Comparison of ENCODE assay signal across 10 mouse cellular contexts in the genomic region with DNA sequence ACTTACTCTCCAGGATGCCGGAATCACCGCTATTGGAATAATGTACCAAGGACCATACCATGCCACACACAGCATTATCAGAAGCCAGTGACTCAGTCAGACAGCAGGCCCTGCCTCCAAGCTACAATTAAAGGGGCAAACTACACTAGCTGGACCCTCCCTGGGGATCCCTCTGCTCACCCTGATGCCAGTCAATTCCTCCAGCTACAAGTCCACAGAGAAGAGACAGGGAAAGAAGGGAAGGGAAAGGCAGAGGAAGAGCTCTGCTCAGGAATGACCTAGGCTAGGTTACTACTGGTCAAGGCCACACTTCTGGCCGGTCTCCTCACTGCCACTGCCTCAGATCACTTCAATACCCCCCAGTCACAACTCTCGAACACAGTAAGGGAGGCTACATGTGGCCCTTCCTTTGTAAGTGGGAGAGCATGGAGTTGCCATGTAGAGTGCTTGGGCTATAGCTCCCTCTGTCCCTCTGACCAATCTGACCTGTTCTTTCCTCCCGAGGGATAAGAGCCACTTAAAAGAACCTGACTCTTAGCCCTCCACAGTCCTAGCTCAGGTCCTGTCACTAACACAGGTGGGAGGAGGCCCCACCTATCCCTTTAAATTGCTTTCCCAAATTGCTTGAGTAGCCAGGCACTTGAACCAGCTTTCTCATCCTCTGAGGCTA. TPM values are rescaled to one million over a fixed set of nuclear protein-coding genes. Genes with fewer than 3 reads are reported as not detected.
DNase-seq lines count a peak whose midpoint lies in the region; ATAC-seq and TF ChIP-seq lines count a peak whose summit lies in the region.
"Had no signal": no experiment of that assay in that cellular context is flagged by ENCODE, and none has a peak within 500 bp of the region (broad histone marks: within the 10 kb centered on the region; RNA-seq: fewer than 3 reads in every experiment).

No protein-coding gene starts in this region.

- peak overlapping the region; percentile 87 for H3K4me2 ChIP-seq in hindbrain, postnatal 0 days (ENCODE audit: low read depth, low read length)
- peak overlapping the region; percentile 73 for H3K4me2 ChIP-seq in neural tube, embryonic 14.5 days (ENCODE audit: low read depth, low read length)

- TF ChIP-seq CTCF in cerebellum, adult 2 months (IDR thresholded peaks at IDR 0.05; ENCODE audit: borderline replicate concordance, insufficient read depth, low read depth, low read length), result no peak
- no peak for TF ChIP-seq CTCF in liver, adult 2 months (IDR thresholded peaks at IDR 0.05; ENCODE audit: low read depth, low read length)
- TF ChIP-seq CTCF in hindbrain, postnatal 0 days (IDR thresholded peaks at IDR 0.05; ENCODE audit: low read depth), result no peak

- peaks cover 52% of the 10 kb centered on the region for H3K4me1 ChIP-seq in cerebellum, adult 2 months (ENCODE audit: control insufficient read depth, insufficient read depth, low read length)
- peaks cover 32% of the 10 kb centered on the region for H3K4me1 ChIP-seq in liver, adult 2 months (ENCODE audit: control insufficient read depth, insufficient read depth, low read length)
- H3K4me1 ChIP-seq in hindbrain, postnatal 0 days (ENCODE audit: insufficient read depth, low read length), result peaks cover 39% of the 10 kb centered on the region
- H3K4me1 ChIP-seq in neural tube, embryonic 14.5 days (ENCODE audit: control insufficient read depth, insufficient read depth, low read length), result peaks cover 61% of the 10 kb centered on the region

- peak overlapping the region; percentile 11; the same call in 1 of the 2 replicates for H3K9ac ChIP-seq in liver, adult 2 months (ENCODE audit: low read depth, low read length)
- H3K9ac ChIP-seq in hindbrain, postnatal 0 days (replicated peaks; ENCODE audit: low read length), result peak overlapping the region; percentile 28; the same call in 1 of the 2 replicates
- peak overlapping the region; percentile 37 for H3K9ac ChIP-seq in neural tube, embryonic 14.5 days (replicated peaks; ENCODE audit: low read depth, low read length)

- no peaks in the 10 kb centered on the region for H3K9me3 ChIP-seq in hindbrain, postnatal 0 days (ENCODE audit: low read length)
- H3K9me3 ChIP-seq in neural tube, embryonic 14.5 days (ENCODE audit: control insufficient read depth, low read length), result no peaks in the 10 kb centered on the region

- no peaks in the 10 kb centered on the region for H3K27me3 ChIP-seq in cerebellum, adult 2 months (ENCODE audit: control insufficient read depth, insufficient read depth, low read length)
- H3K27me3 ChIP-seq in liver, adult 2 months (ENCODE audit: control insufficient read depth, insufficient read depth, low read length), result no peaks in the 10 kb centered on the region
- no peaks in the 10 kb centered on the region for H3K27me3 ChIP-seq in hindbrain, postnatal 0 days (ENCODE audit: insufficient read depth, low read length)
- no peaks in the 10 kb centered on the region for H3K27me3 ChIP-seq in neural tube, embryonic 14.5 days (ENCODE audit: control insufficient read depth, insufficient read depth, low read length)

- peak overlapping the region; percentile 48 for H3K4me3 ChIP-seq in cerebellum, adult 2 months (replicated peaks; ENCODE audit: insufficient read depth, low read depth, low read length)
- no peak overlapping the region for H3K4me3 ChIP-seq in liver, adult 2 months (ENCODE audit: insufficient read depth, low read depth, low read length)
- H3K4me3 ChIP-seq in hindbrain, postnatal 0 days (ENCODE audit: low read length), result no peak overlapping the region
- peak overlapping the region; percentile 6; the same call in 1 of the 2 replicates for H3K4me3 ChIP-seq in neural tube, embryonic 14.5 days (ENCODE audit: low read depth, low read length)

- peaks cover 10% of the 10 kb centered on the region; the same call in 1 of the 2 replicates for H3K36me3 ChIP-seq in liver, adult 2 months (ENCODE audit: control insufficient read depth, insufficient read depth, low read length)
- peaks cover 19% of the 10 kb centered on the region for H3K36me3 ChIP-seq in hindbrain, postnatal 0 days (ENCODE audit: insufficient read depth, low read length)
- peaks cover 22% of the 10 kb centered on the region for H3K36me3 ChIP-seq in neural tube, embryonic 14.5 days (ENCODE audit: control insufficient read depth, insufficient read depth, low read length)

- ATAC-seq in hindbrain, postnatal 0 days, result no peak
- no peak for ATAC-seq in neural tube, embryonic 14.5 days (ENCODE audit: low read depth)

- no peak for DNase-seq in cerebellum, adult 2 months
- no peak for DNase-seq in cerebellum, postnatal 25 days
- no peak for DNase-seq in liver, adult 2 months (ENCODE audit: extremely low read depth, low read depth, low spot score)
- DNase-seq in liver, result no peak
- no peak for DNase-seq in hindbrain, postnatal 0 days (ENCODE audit: low spot score)
- DNase-seq in urinary bladder, postnatal 25 days (ENCODE audit: low spot score), result no peak
- no peak for DNase-seq in urinary bladder, adult 18-20 months (ENCODE audit: low spot score in 2 of 2)
- DNase-seq: spleen, adult 18-20 months had no signal

- no peak overlapping the region for H3K27ac ChIP-seq in cerebellum, adult 2 months (ENCODE audit: insufficient read depth, low read length)
- no peak overlapping the region for H3K27ac ChIP-seq in liver, adult 2 months (replicated peaks; ENCODE audit: insufficient read depth, low read depth, low read length)
- no peak overlapping the region for H3K27ac ChIP-seq in hindbrain, postnatal 0 days
- no peak overlapping the region for H3K27ac ChIP-seq in neural tube, embryonic 14.5 days (ENCODE audit: low read depth, low read length)

- no peak for TF ChIP-seq POLR2A in cerebellum, adult 2 months (IDR thresholded peaks at IDR 0.05; ENCODE audit: borderline replicate concordance, insufficient read depth, low read length)
- TF ChIP-seq POLR2A in liver, adult 2 months (IDR thresholded peaks at IDR 0.05; ENCODE audit: extremely low read depth, insufficient read depth, low read length), result no peak

- peaks cover 4% of the 10 kb centered on the region; the same call in 1 of the 2 replicates for H3K79me2 ChIP-seq in liver, adult 2 months (ENCODE audit: control insufficient read depth, insufficient read depth, low read length)

- 61% methylated on average over 5 of the region's 5 CpGs for WGBS in cerebellum, adult 2 months
- WGBS in liver, adult 2 months, result 48% methylated on average over 5 of the region's 5 CpGs
- WGBS in hindbrain, postnatal 0 days, result 85% methylated on average over 5 of the region's 5 CpGs
- WGBS in neural tube, embryonic 14.5 days, result 92% methylated on average over 5 of the region's 5 CpGs

RNA-seq across cellular contexts. Expression of a gene that starts 3.7 kb away (rescaled TPM):
- 115 and 120 TPM in 2 replicates for polyA plus RNA-seq in cerebellum, adult 2 months (2012; rRNA removed)
- total RNA-seq in liver, adult 2 months (2014; rRNA removed), result 35.4 and 46.6 TPM in 2 replicates
- 98.2 and 99.3 TPM in 2 replicates for polyA plus RNA-seq in liver, adult 2 months (2012; rRNA removed)
- total RNA-seq in hindbrain, postnatal 0 days (2014; rRNA removed), result 116 and 117 TPM in 2 replicates
- polyA plus RNA-seq in hindbrain, postnatal 0 days (2015; fragmentation: Nextera tagmentation; extraction: Ambion mirVana), result 75.4 and 78.6 TPM in 2 replicates
- polyA plus RNA-seq in neural tube, embryonic 14.5 days (2014; fragmentation: Nextera tagmentation; extraction: Ambion mirVana), result 46.9 and 48.3 TPM in 2 replicates

RNA-seq across cellular contexts. Expression of a gene that starts 9.4 kb away (rescaled TPM):
- not detected in 2 replicates for polyA plus RNA-seq in cerebellum, adult 2 months (2012; rRNA removed)
- total RNA-seq in liver, adult 2 months (2014; rRNA removed), result not detected in 2 replicates
- not detected in 2 replicates for polyA plus RNA-seq in liver, adult 2 months (2012; rRNA removed)
- not detected in 2 replicates for total RNA-seq in hindbrain, postnatal 0 days (2014; rRNA removed)
- polyA plus RNA-seq in hindbrain, postnatal 0 days (2015; fragmentation: Nextera tagmentation; extraction: Ambion mirVana), result 0.09 and 0.32 TPM in 2 replicates
- 0.16 TPM in 1 of 2 replicates, not detected in the other for polyA plus RNA-seq in neural tube, embryonic 14.5 days (2014; fragmentation: Nextera tagmentation; extraction: Ambion mirVana)
- total RNA-seq: megakaryocyte progenitor cell, adult 5-6 weeks had no signal

RNA-seq across cellular contexts. Expression of a gene that starts 15.8 kb away (rescaled TPM):
- 175 and 176 TPM in 2 replicates for polyA plus RNA-seq in cerebellum, adult 2 months (2012; rRNA removed)
- total RNA-seq in liver, adult 2 months (2014; rRNA removed), result 8.7 and 10.1 TPM in 2 replicates
- 27.5 and 28.3 TPM in 2 replicates for polyA plus RNA-seq in liver, adult 2 months (2012; rRNA removed)
- total RNA-seq in hindbrain, postnatal 0 days (2014; rRNA removed), result 66.7 and 76.9 TPM in 2 replicates
- polyA plus RNA-seq in hindbrain, postnatal 0 days (2015; fragmentation: Nextera tagmentation; extraction: Ambion mirVana), result 125 and 128 TPM in 2 replicates
- polyA plus RNA-seq in neural tube, embryonic 14.5 days (2014; fragmentation: Nextera tagmentation; extraction: Ambion mirVana), result 100.0 and 100 TPM in 2 replicates

RNA-seq across cellular contexts. Expression of a gene that starts 18.0 kb away (rescaled TPM):
- polyA plus RNA-seq in cerebellum, adult 2 months (2012; rRNA removed), result not detected in 2 replicates
- 0.09 and 0.20 TPM in 2 replicates for total RNA-seq in liver, adult 2 months (2014; rRNA removed)
- 0.39 TPM in 1 of 2 replicates, not detected in the other for polyA plus RNA-seq in liver, adult 2 months (2012; rRNA removed)
- total RNA-seq in hindbrain, postnatal 0 days (2014; rRNA removed), result not detected in 2 replicates
- 0.43 and 0.44 TPM in 2 replicates for polyA plus RNA-seq in hindbrain, postnatal 0 days (2015; fragmentation: Nextera tagmentation; extraction: Ambion mirVana)
- 0.94 TPM in 1 of 2 replicates, not detected in the other for polyA plus RNA-seq in neural tube, embryonic 14.5 days (2014; fragmentation: Nextera tagmentation; extraction: Ambion mirVana)
- total RNA-seq: megakaryocyte progenitor cell, adult 5-6 weeks had no signal

RNA-seq across cellular contexts. Expression of a gene that starts 18.0 kb away (rescaled TPM):
- 11.2 and 16.9 TPM in 2 replicates for polyA plus RNA-seq in cerebellum, adult 2 months (2012; rRNA removed)
- total RNA-seq in liver, adult 2 months (2014; rRNA removed), result not detected in 2 replicates
- 0.67 and 1.1 TPM in 2 replicates for polyA plus RNA-seq in liver, adult 2 months (2012; rRNA removed)
- total RNA-seq in hindbrain, postnatal 0 days (2014; rRNA removed), result 17.8 and 34.2 TPM in 2 replicates
- polyA plus RNA-seq in hindbrain, postnatal 0 days (2015; fragmentation: Nextera tagmentation; extraction: Ambion mirVana), result 63.6 and 70.1 TPM in 2 replicates
- 14.7 and 24.4 TPM in 2 replicates for polyA plus RNA-seq in neural tube, embryonic 14.5 days (2014; fragmentation: Nextera tagmentation; extraction: Ambion mirVana)
- total RNA-seq: megakaryocyte progenitor cell, adult 5-6 weeks had no signal

Comparison
In these comparisons a context has a peak if more than half of its experiments do, and no peak if none do; other contexts are left out.
1. H3K4me3 ChIP-seq: peak in cerebellum, adult 2 months (single experiment) and neural tube, embryonic 14.5 days (single experiment); none in liver, adult 2 months (single experiment) and hindbrain, postnatal 0 days (single experiment).
2. Peak in every context shown above with its lines, with median percentiles within 50 percentile points of each other: H3K9ac ChIP-seq.